Mouse (Mus musculus): Measurements from ENCODE around the gene Crybb3. TPM values are rescaled to one million over a fixed set of nuclear protein-coding genes. Genes with fewer than 3 reads are reported as not detected.

The Crybb3 gene
- total and polyA plus RNA-seq, 2 experiments from 2014 or later = 0.89 TPM; not detected in 1

DNA sequence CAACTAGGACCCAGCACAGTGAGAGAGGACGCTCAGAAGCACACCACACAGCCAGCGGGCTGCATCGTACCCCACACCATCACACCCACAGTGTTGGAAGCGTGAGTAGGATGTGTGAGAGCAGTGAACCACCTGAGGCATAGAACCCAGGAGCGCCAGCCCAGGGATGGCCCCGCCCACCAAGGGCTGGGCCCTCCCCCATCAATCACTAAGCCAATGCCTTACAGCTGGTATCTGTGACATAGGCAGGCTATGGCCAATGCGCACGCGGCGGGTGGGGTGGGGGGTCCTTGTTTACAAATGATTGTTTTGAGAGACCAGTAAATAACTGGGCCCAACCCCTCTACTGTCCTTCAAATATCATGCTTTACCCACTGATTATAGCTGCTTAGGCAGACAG, 34.5 kb upstream of the Crybb3 start:
- Histone ChIP-seq H3K27ac (ENCODE audit: low read depth) (no peak overlapping the region), H3K27me3 (ENCODE audit: control insufficient read depth, insufficient read depth, low read length) (no peaks in the 10 kb centered on the region), H3K9me3 (replicated peaks; ENCODE audit: control insufficient read depth, low read length) (no peaks in the 10 kb centered on the region), H3K36me3 (replicated peaks; ENCODE audit: control insufficient read depth, insufficient read depth, low read length) (0 out of 2 replicates have a peak, but pooled peaks cover 6% of the 10 kb centered on the region), H3K9ac (replicated peaks; ENCODE audit: low read depth, low read length) (no peak overlapping the region), H3K4me2 (ENCODE audit: low read depth, low read length) (no peak overlapping the region), H3K4me3 (ENCODE audit: low read depth, low read length) (no peak overlapping the region), H3K4me1 (ENCODE audit: control insufficient read depth, insufficient read depth) (peaks cover 52% of the 10 kb centered on the region)
- 69% methylated on average over 10 of the region's 10 CpGs for WGBS
- ATAC-seq (ENCODE audit: insufficient read depth, low read depth) (no peak), DNase-seq (ENCODE audit: low spot score) (no peak)
- TF ChIP-seq CTCF (IDR thresholded peaks at IDR 0.05; ENCODE audit: low read depth) = no peak
- TF ChIP-seq EP300 (IDR thresholded peaks at IDR 0.05; ENCODE audit: low read depth) = no peak

GRCm38 (mm10) chr5:113114264-113115225, 33.2 kb upstream of the Crybb3 start:
- Histone ChIP-seq H3K36me3 (replicated peaks; ENCODE audit: control insufficient read depth, insufficient read depth, low read length) (0 out of 2 replicates have a peak, but pooled peaks cover 6% of the 10 kb centered on the region), H3K4me1 (ENCODE audit: control insufficient read depth, insufficient read depth) (peaks cover 49% of the 10 kb centered on the region), H3K9me3 (replicated peaks; ENCODE audit: control insufficient read depth, low read length) (no peaks in the 10 kb centered on the region), H3K9ac (replicated peaks; ENCODE audit: low read depth, low read length) (no peak overlapping the region), H3K4me2 (ENCODE audit: low read depth, low read length) (peak overlapping the region; percentile 32; the same call in 1 of the 2 replicates), H3K27me3 (ENCODE audit: control insufficient read depth, insufficient read depth, low read length) (no peaks in the 10 kb centered on the region), H3K27ac (ENCODE audit: low read depth) (peak overlapping the region; percentile 89), H3K4me3 (ENCODE audit: low read depth, low read length) (no peak overlapping the region)
- DNase-seq (ENCODE audit: low spot score) (peak; percentile 81), ATAC-seq (ENCODE audit: insufficient read depth, low read depth) (peak; percentile 89)
- TF ChIP-seq CTCF (IDR thresholded peaks at IDR 0.05; ENCODE audit: low read depth) = no peak
- 11% methylated on average over 20 of the region's 20 CpGs for WGBS

DNA sequence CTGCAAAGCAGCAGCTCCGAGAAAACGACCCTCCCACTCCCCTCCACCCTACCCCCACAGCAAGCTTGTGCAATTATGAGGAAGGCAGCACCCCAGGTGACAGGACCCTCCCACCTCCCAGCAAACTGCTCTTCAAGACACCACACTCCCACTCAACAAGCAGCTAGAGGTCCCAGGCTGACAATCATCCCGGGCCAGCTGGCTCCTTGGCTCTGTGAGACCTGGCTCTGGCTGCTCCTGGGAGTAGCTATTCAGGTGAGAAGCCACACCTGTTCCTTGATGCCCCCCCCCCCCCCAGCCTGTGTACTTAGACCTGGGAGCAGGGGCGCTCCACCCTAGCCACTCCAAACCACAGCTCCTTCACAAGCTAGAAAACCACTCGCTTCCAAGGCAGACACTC, 31.7 kb upstream of the Crybb3 start:
- DNase-seq (ENCODE audit: low spot score) = no peak
- 39% methylated on average over 5 of the region's 5 CpGs for WGBS
- TF ChIP-seq EP300 (IDR thresholded peaks at IDR 0.05; ENCODE audit: low read depth) (no peak), CTCF (IDR thresholded peaks at IDR 0.05; ENCODE audit: low read depth) (no peak)
- Histone ChIP-seq H3K4me3 (ENCODE audit: low read depth, low read length) (no peak overlapping the region), H3K36me3 (replicated peaks; ENCODE audit: control insufficient read depth, insufficient read depth, low read length) (0 out of 2 replicates have a peak, but pooled peaks cover 6% of the 10 kb centered on the region), H3K27me3 (ENCODE audit: control insufficient read depth, insufficient read depth, low read length) (no peaks in the 10 kb centered on the region), H3K27ac (ENCODE audit: low read depth) (peak overlapping the region; percentile 89), H3K4me1 (ENCODE audit: control insufficient read depth, insufficient read depth) (peaks cover 54% of the 10 kb centered on the region), H3K4me2 (ENCODE audit: low read depth, low read length) (no peak overlapping the region), H3K9me3 (replicated peaks; ENCODE audit: control insufficient read depth, low read length) (no peaks in the 10 kb centered on the region), H3K9ac (replicated peaks; ENCODE audit: low read depth, low read length) (no peak overlapping the region)
- no peak for ATAC-seq (ENCODE audit: insufficient read depth, low read depth)

GRCm38 (mm10) chr5:113111336-113111735, 30.0 kb upstream of the Crybb3 start:
- Histone ChIP-seq H3K36me3 (replicated peaks; ENCODE audit: control insufficient read depth, insufficient read depth, low read length) (0 out of 2 replicates have a peak, but pooled peaks cover 6% of the 10 kb centered on the region), H3K27ac (ENCODE audit: low read depth) (peak overlapping the region; percentile 70), H3K9ac (replicated peaks; ENCODE audit: low read depth, low read length) (no peak overlapping the region), H3K4me3 (ENCODE audit: low read depth, low read length) (no peak overlapping the region), H3K4me1 (ENCODE audit: control insufficient read depth, insufficient read depth) (peaks cover 66% of the 10 kb centered on the region), H3K4me2 (ENCODE audit: low read depth, low read length) (0 out of 2 replicates have a peak overlapping the region, but pooled peaks have one; percentile 14), H3K27me3 (ENCODE audit: control insufficient read depth, insufficient read depth, low read length) (no peaks in the 10 kb centered on the region), H3K9me3 (replicated peaks; ENCODE audit: control insufficient read depth, low read length) (no peaks in the 10 kb centered on the region)
- ATAC-seq (ENCODE audit: insufficient read depth, low read depth) (no peak), DNase-seq (ENCODE audit: low spot score) (peak; percentile 43)
- TF ChIP-seq CTCF (IDR thresholded peaks at IDR 0.05; ENCODE audit: low read depth) (no peak), EP300 (IDR thresholded peaks at IDR 0.05; ENCODE audit: low read depth) (no peak)
- 8% methylated on average over 4 of the region's 4 CpGs for WGBS

DNA sequence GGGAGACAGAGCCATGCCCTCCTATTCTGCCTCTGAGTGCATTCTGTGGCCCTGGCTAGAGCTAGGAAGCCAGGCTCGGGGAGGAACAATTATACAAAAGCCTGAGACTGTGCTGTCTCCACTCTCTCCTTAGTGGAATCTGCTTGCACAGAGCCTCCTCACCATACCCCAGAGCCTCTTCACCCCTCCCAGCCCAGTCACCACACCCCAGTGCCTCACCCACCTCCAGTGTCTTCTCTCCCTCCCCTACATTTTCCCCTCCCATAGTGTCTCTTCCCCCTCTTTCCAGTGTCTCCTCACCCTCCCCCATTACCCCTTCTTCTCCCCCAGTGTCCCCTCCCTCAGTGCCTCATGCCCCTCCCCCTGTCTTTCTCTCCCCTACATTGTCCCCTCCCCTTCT, 29.5 kb upstream of the Crybb3 start:
- no peak overlapping the region for H3K4me2 ChIP-seq (ENCODE audit: low read depth, low read length)
- ATAC-seq (ENCODE audit: insufficient read depth, low read depth) (no peak), DNase-seq (ENCODE audit: low spot score) (peak; percentile 49)
- 0 out of 2 replicates have a peak, but pooled peaks cover 6% of the 10 kb centered on the region for H3K36me3 ChIP-seq (replicated peaks; ENCODE audit: control insufficient read depth, insufficient read depth, low read length)
- 17% methylated on average over 1 of the region's 1 CpGs for WGBS
- H3K4me1 ChIP-seq (ENCODE audit: control insufficient read depth, insufficient read depth) = peaks cover 66% of the 10 kb centered on the region
- no peak overlapping the region for H3K4me3 ChIP-seq (ENCODE audit: low read depth, low read length)
- no peak overlapping the region for H3K9ac ChIP-seq (replicated peaks; ENCODE audit: low read depth, low read length)
- peak overlapping the region; percentile 70 for H3K27ac ChIP-seq (ENCODE audit: low read depth)
- TF ChIP-seq CTCF (IDR thresholded peaks at IDR 0.05; ENCODE audit: low read depth) = no peak
- TF ChIP-seq EP300 (IDR thresholded peaks at IDR 0.05; ENCODE audit: low read depth) = no peak
- no peaks in the 10 kb centered on the region for H3K9me3 ChIP-seq (replicated peaks; ENCODE audit: control insufficient read depth, low read length)
- no peaks in the 10 kb centered on the region for H3K27me3 ChIP-seq (ENCODE audit: control insufficient read depth, insufficient read depth, low read length)

All from heart, postnatal 0 days (tissue).